Mouse (Mus musculus): ENCODE results near the gene 1110002E22Rik.

The 1110002E22Rik gene

GRCm38 (mm10) chr3:138063731-138064329, 1.0 kb upstream of the 1110002E22Rik start:
- DNase-seq (ENCODE audit: low read depth, low spot score), result no peak

- DNase-seq (ENCODE audit: low read depth, low spot score), result no peak
Measured at GRCm38 (mm10) chr3:138065930-138066329, 1.1 kb downstream of the 1110002E22Rik start.

GRCm38 (mm10) chr3:138066348-138066856, 1.6 kb downstream of the 1110002E22Rik start:
- DNase-seq (ENCODE audit: low read depth, low spot score), result no peak

- no peak for DNase-seq (ENCODE audit: low read depth, low spot score)
Measured at GRCm38 (mm10) chr3:138067288-138067687, 2.4 kb downstream of the 1110002E22Rik start, which contains the start of gene Gm5105. TSS of gene Gm5105 (minus strand) at chr3:138067388.

GRCm38 (mm10) chr3:138068103-138068502, 3.3 kb downstream of the 1110002E22Rik start:
- DNase-seq (ENCODE audit: low read depth, low spot score), result no peak

- DNase-seq (ENCODE audit: low read depth, low spot score), result no peak
Measured at GRCm38 (mm10) chr3:138069756-138070511, 5.1 kb downstream of the 1110002E22Rik start.

GRCm38 (mm10) chr3:138071004-138071403, 6.2 kb downstream of the 1110002E22Rik start:
- no peak for DNase-seq (ENCODE audit: low read depth, low spot score)

GRCm38 (mm10) chr3:138071476-138072073, 6.7 kb downstream of the 1110002E22Rik start:
- no peak for DNase-seq (ENCODE audit: low read depth, low spot score)

GRCm38 (mm10) chr3:138074214-138074613, 9.4 kb downstream of the 1110002E22Rik start:
- no peak for DNase-seq (ENCODE audit: low read depth, low spot score)

GRCm38 (mm10) chr3:138075209-138075608, 10.4 kb downstream of the 1110002E22Rik start:
- DNase-seq (ENCODE audit: low read depth, low spot score), result no peak

GRCm38 (mm10) chr3:138077476-138078340, 12.9 kb downstream of the 1110002E22Rik start:
- DNase-seq (ENCODE audit: low read depth, low spot score), result no peak

- DNase-seq (ENCODE audit: low read depth, low spot score), result no peak
Measured at GRCm38 (mm10) chr3:138078701-138079100, 13.8 kb downstream of the 1110002E22Rik start.

GRCm38 (mm10) chr3:138083073-138083637, 18.3 kb downstream of the 1110002E22Rik start:
- no peak for DNase-seq (ENCODE audit: low read depth, low spot score)

GRCm38 (mm10) chr3:138083896-138084295, 19.0 kb downstream of the 1110002E22Rik start:
- no peak for DNase-seq (ENCODE audit: low read depth, low spot score)

GRCm38 (mm10) chr3:138095301-138095700, 30.4 kb downstream of the 1110002E22Rik start:
- no peak for DNase-seq (ENCODE audit: low read depth, low spot score)

- DNase-seq (ENCODE audit: low read depth, low spot score), result no peak
Measured at GRCm38 (mm10) chr3:138095718-138096117, 30.9 kb downstream of the 1110002E22Rik start.

GRCm38 (mm10) chr3:138096263-138097028, 31.6 kb downstream of the 1110002E22Rik start:
- DNase-seq (ENCODE audit: low read depth, low spot score), result no peak

- DNase-seq (ENCODE audit: low read depth, low spot score), result no peak
Measured at GRCm38 (mm10) chr3:138097718-138098117, 32.9 kb downstream of the 1110002E22Rik start.

- no peak for DNase-seq (ENCODE audit: low read depth, low spot score)
Measured at GRCm38 (mm10) chr3:138101936-138102335, 37.1 kb downstream of the 1110002E22Rik start.

GRCm38 (mm10) chr3:138103690-138104089, 38.8 kb downstream of the 1110002E22Rik start:
- no peak for DNase-seq (ENCODE audit: low read depth, low spot score)

Measured in ES-CJ7 (cell line).